Mouse (Mus musculus): ENCODE data around the gene Hnrnpl. TPM values are rescaled to one million over a fixed set of nuclear protein-coding genes. Genes with fewer than 3 reads are reported as not detected.
"Not testable (repeated sequence)": the region's sequence is repeated elsewhere in the genome, so short reads cannot be mapped to it uniquely, and the experiment has no call there.

The Hnrnpl gene
- polyA plus RNA-seq, 1 experiment from 2014 or later = 266 TPM

- Histone ChIP-seq H3K4me3 (ENCODE audit: low read depth, low read length) (no peak overlapping the region), H3K4me2 (replicated peaks; ENCODE audit: low read depth, low read length) (no peak overlapping the region), H3K4me1 (ENCODE audit: control insufficient read depth, insufficient read depth, low read length) (peaks cover 13% of the 10 kb centered on the region), H3K27ac (ENCODE audit: low read length) (no peak overlapping the region), H3K36me3 (ENCODE audit: control insufficient read depth, insufficient read depth, low read length) (no peaks in the 10 kb centered on the region), H3K27me3 (ENCODE audit: control insufficient read depth, insufficient read depth, low read length) (no peaks in the 10 kb centered on the region), H3K9me3 (ENCODE audit: control insufficient read depth, low read depth, low read length) (no peaks in the 10 kb centered on the region), H3K9ac (replicated peaks; ENCODE audit: low read depth, low read length) (no peak overlapping the region)
- ATAC-seq (ENCODE audit: insufficient number of reproducible peaks, insufficient read depth, low FRiP score, low read depth) = no peak
- WGBS = 68% methylated on average over 15 of the region's 15 CpGs
These were observed 54.6 kb downstream of the Hnrnpl start for GRCm38 (mm10) chr7:28862817-28863499.

GRCm38 (mm10) chr7:28863540-28863939 is 55.2 kb downstream of the Hnrnpl start, which contains the start of gene Lgals7:
Gene Lgals7, plus strand, starts transcription at chr7:28863853.
- WGBS = 84% methylated on average over 6 of the region's 6 CpGs
- Histone ChIP-seq H3K36me3 (ENCODE audit: control insufficient read depth, insufficient read depth, low read length) (no peaks in the 10 kb centered on the region), H3K9ac (replicated peaks; ENCODE audit: low read depth, low read length) (no peak within 1 kb of the TSS)

GRCm38 (mm10) chr7:28864288-28864750 is 56.0 kb downstream of the Hnrnpl start:
- Histone ChIP-seq H3K9me3 (ENCODE audit: control insufficient read depth, low read depth, low read length) (no peaks in the 10 kb centered on the region), H3K27me3 (ENCODE audit: control insufficient read depth, insufficient read depth, low read length) (no peaks in the 10 kb centered on the region), H3K4me1 (ENCODE audit: control insufficient read depth, insufficient read depth, low read length) (peaks cover 13% of the 10 kb centered on the region), H3K9ac (replicated peaks; ENCODE audit: low read depth, low read length) (no peak overlapping the region), H3K4me2 (replicated peaks; ENCODE audit: low read depth, low read length) (no peak overlapping the region), H3K4me3 (ENCODE audit: low read depth, low read length) (no peak overlapping the region), H3K36me3 (ENCODE audit: control insufficient read depth, insufficient read depth, low read length) (no peaks in the 10 kb centered on the region), H3K27ac (ENCODE audit: low read length) (no peak overlapping the region)
- WGBS = 49% methylated on average over 9 of the region's 9 CpGs
- no peak for ATAC-seq (ENCODE audit: insufficient number of reproducible peaks, insufficient read depth, low FRiP score, low read depth)

More at GRCm38 (mm10) chr7:28863540-28863939, 55.2 kb downstream of the Hnrnpl start, which contains the start of gene Lgals7:
- H3K4me1 ChIP-seq (ENCODE audit: control insufficient read depth, insufficient read depth, low read length) = peaks cover 13% of the 10 kb centered on the region
- H3K9me3 ChIP-seq (ENCODE audit: control insufficient read depth, low read depth, low read length) = no peaks in the 10 kb centered on the region
- H3K4me3 ChIP-seq (ENCODE audit: low read depth, low read length) = no peak within 1 kb of the TSS
- no peak within 1 kb of the TSS for H3K27ac ChIP-seq (ENCODE audit: low read length)
- no peak within 1 kb of the TSS for H3K4me2 ChIP-seq (replicated peaks; ENCODE audit: low read depth, low read length)
- no peak for ATAC-seq (ENCODE audit: insufficient number of reproducible peaks, insufficient read depth, low FRiP score, low read depth)
- H3K27me3 ChIP-seq (ENCODE audit: control insufficient read depth, insufficient read depth, low read length) = no peaks in the 10 kb centered on the region

- peak overlapping the region; percentile 11; the same call in 1 of the 2 replicates for H3K4me3 ChIP-seq (ENCODE audit: low read depth, low read length)
- peak overlapping the region; percentile 39 for H3K4me2 ChIP-seq (replicated peaks; ENCODE audit: low read depth, low read length)
- H3K27me3 ChIP-seq (ENCODE audit: control insufficient read depth, insufficient read depth, low read length) = no peaks in the 10 kb centered on the region
- H3K36me3 ChIP-seq (ENCODE audit: control insufficient read depth, insufficient read depth, low read length) = no peaks in the 10 kb centered on the region
- no peak overlapping the region for H3K9ac ChIP-seq (replicated peaks; ENCODE audit: low read depth, low read length)
- peaks cover 13% of the 10 kb centered on the region for H3K4me1 ChIP-seq (ENCODE audit: control insufficient read depth, insufficient read depth, low read length)
- no peaks in the 10 kb centered on the region for H3K9me3 ChIP-seq (ENCODE audit: control insufficient read depth, low read depth, low read length)
- H3K27ac ChIP-seq (ENCODE audit: low read length) = peak overlapping the region; percentile 2; the same call in 1 of the 2 replicates
- WGBS = 40% methylated on average over 33 of the region's 33 CpGs
- ATAC-seq (ENCODE audit: insufficient number of reproducible peaks, insufficient read depth, low FRiP score, low read depth) = peak; percentile 73
These were observed 57.4 kb downstream of the Hnrnpl start for GRCm38 (mm10) chr7:28865481-28866300.

GRCm38 (mm10) chr7:28866769-28867507 is 58.6 kb downstream of the Hnrnpl start:
- ATAC-seq (ENCODE audit: insufficient number of reproducible peaks, insufficient read depth, low FRiP score, low read depth) = no peak
- H3K4me2 ChIP-seq (replicated peaks; ENCODE audit: low read depth, low read length) = no peak overlapping the region

GRCm38 (mm10) chr7:28867508-28868340 is 59.4 kb downstream of the Hnrnpl start:
- peaks cover 13% of the 10 kb centered on the region for H3K4me1 ChIP-seq (ENCODE audit: control insufficient read depth, insufficient read depth, low read length)
- H3K27me3 ChIP-seq (ENCODE audit: control insufficient read depth, insufficient read depth, low read length); H3K36me3 ChIP-seq (ENCODE audit: control insufficient read depth, insufficient read depth, low read length); H3K4me3 ChIP-seq (ENCODE audit: low read depth, low read length); H3K27ac ChIP-seq (ENCODE audit: low read length); H3K4me2 ChIP-seq (replicated peaks; ENCODE audit: low read depth, low read length); ATAC-seq (ENCODE audit: insufficient number of reproducible peaks, insufficient read depth, low FRiP score, low read depth); H3K9me3 ChIP-seq (ENCODE audit: control insufficient read depth, low read depth, low read length); H3K9ac ChIP-seq (replicated peaks; ENCODE audit: low read depth, low read length): not testable (repeated sequence)
- WGBS = 26% methylated on average over 23 of the region's 23 CpGs

More at GRCm38 (mm10) chr7:28866769-28867507, 58.6 kb downstream of the Hnrnpl start:
- no peak overlapping the region for H3K9ac ChIP-seq (replicated peaks; ENCODE audit: low read depth, low read length)
- no peak overlapping the region for H3K27ac ChIP-seq (ENCODE audit: low read length)
- 92% methylated on average over 28 of the region's 28 CpGs for WGBS
- H3K36me3 ChIP-seq (ENCODE audit: control insufficient read depth, insufficient read depth, low read length) = no peaks in the 10 kb centered on the region
- H3K27me3 ChIP-seq (ENCODE audit: control insufficient read depth, insufficient read depth, low read length) = no peaks in the 10 kb centered on the region
- no peaks in the 10 kb centered on the region for H3K9me3 ChIP-seq (ENCODE audit: control insufficient read depth, low read depth, low read length)
- no peak overlapping the region for H3K4me3 ChIP-seq (ENCODE audit: low read depth, low read length)
- peaks cover 13% of the 10 kb centered on the region for H3K4me1 ChIP-seq (ENCODE audit: control insufficient read depth, insufficient read depth, low read length)

GRCm38 (mm10) chr7:28870901-28871664 is 62.7 kb downstream of the Hnrnpl start:
- no peak for ATAC-seq (ENCODE audit: insufficient number of reproducible peaks, insufficient read depth, low FRiP score, low read depth)
- Histone ChIP-seq H3K4me1 (ENCODE audit: control insufficient read depth, insufficient read depth, low read length) (0 out of 2 replicates have a peak, but pooled peaks cover 2% of the 10 kb centered on the region), H3K27ac (ENCODE audit: low read length) (no peak overlapping the region), H3K27me3 (ENCODE audit: control insufficient read depth, insufficient read depth, low read length) (no peaks in the 10 kb centered on the region), H3K9me3 (ENCODE audit: control insufficient read depth, low read depth, low read length) (no peaks in the 10 kb centered on the region), H3K36me3 (ENCODE audit: control insufficient read depth, insufficient read depth, low read length) (no peaks in the 10 kb centered on the region), H3K9ac (replicated peaks; ENCODE audit: low read depth, low read length) (no peak overlapping the region), H3K4me2 (replicated peaks; ENCODE audit: low read depth, low read length) (no peak overlapping the region), H3K4me3 (ENCODE audit: low read depth, low read length) (no peak overlapping the region)
- WGBS = 87% methylated on average over 24 of the region's 24 CpGs

Measured in stomach, embryonic 14.5 days (tissue).